Mouse (Mus musculus) ES-E14 (cell line): Measurements from ENCODE around the gene Sf3a1.

Experiments used
- CHD2 ChIP-seq: IDR thresholded peaks from 2 replicates; pipeline ENCODE4 v1.6.1; 2014; ENCODE audit warnings: mild to moderate bottlenecking, low read depth, low read length, inconsistent platforms
- HCFC1 ChIP-seq: IDR thresholded peaks from 2 replicates; pipeline ENCODE4 v1.6.1; 2012; ENCODE audit warnings: low read length, inconsistent platforms, borderline replicate concordance; ENCODE audit not compliant: insufficient read depth
- MAFK ChIP-seq: IDR thresholded peaks from 2 replicates; pipeline ENCODE4 v1.6.1; 2014; ENCODE audit warnings: mild to moderate bottlenecking, low read depth, low read length, inconsistent platforms; ENCODE audit not compliant: insufficient read depth
- ZC3H11A ChIP-seq: IDR thresholded peaks from 2 replicates; pipeline ENCODE4 v1.6.1; 2012; ENCODE audit warnings: low read depth, mild to moderate bottlenecking, inconsistent platforms, low read length, borderline replicate concordance
- ZNF384 ChIP-seq: IDR thresholded peaks from 2 replicates; pipeline ENCODE4 v1.6.1; 2012; ENCODE audit warnings: low read depth, low read length, inconsistent platforms

- TF ChIP-seq HCFC1 (no peak), MAFK (no peak), ZC3H11A (no peak), ZNF384 (no peak), CHD2 (no peak)
Measured at GRCm38 (mm10) chr11:4148120-4148519, 12.0 kb upstream of the Sf3a1 start.
